Mouse (Mus musculus): ENCODE data around the gene Ntng1. TPM values are rescaled to one million over a fixed set of nuclear protein-coding genes. Genes with fewer than 3 reads are reported as not detected.

Ntng1 gene
- polyA plus RNA-seq, 1 experiment: not detected

GRCm38 (mm10) chr3:109732327-109733182, 411.3 kb downstream of the Ntng1 start:
- Histone ChIP-seq H3K4me3 (ENCODE audit: insufficient read depth, low read depth, low read length) (no peak overlapping the region), H3K27ac (replicated peaks; ENCODE audit: low read depth, low read length) (no peak overlapping the region), H3K4me1 (ENCODE audit: control insufficient read depth, insufficient read depth, insufficient read length, low read length) (no peaks in the 10 kb centered on the region)

DNA sequence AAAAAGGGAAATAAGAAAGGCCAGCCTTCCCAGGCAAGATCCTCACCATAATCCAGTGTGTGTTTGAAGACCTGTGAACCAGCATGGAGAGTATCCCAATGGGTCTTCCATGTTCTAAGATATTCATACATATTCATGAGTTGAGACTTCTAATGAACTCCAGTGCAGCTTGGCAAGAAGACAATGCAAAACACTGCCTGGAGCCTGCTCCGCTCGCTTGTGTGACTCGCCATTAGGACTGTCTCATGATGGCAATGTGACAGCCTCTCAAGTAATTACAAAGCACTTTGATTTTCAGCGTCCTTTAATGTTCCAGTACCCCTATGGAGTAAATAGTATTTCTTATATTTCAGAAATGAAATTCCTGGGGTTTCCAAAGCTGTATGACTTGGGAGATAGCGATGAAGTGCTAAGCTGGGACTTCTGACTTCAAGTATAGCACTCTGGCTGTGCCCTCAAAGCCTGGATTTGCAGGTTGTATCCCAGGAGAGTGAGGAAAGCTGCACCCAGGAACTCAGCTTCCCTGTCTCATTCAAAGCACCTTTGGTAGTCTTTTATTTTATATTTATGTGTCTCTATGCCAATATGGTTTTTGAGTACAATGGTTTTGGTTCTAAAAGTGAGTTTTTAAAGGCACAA, 412.1 kb downstream of the Ntng1 start:
- Histone ChIP-seq H3K4me3 (ENCODE audit: insufficient read depth, low read depth, low read length) (no peak overlapping the region), H3K27ac (replicated peaks; ENCODE audit: low read depth, low read length) (no peak overlapping the region), H3K4me1 (ENCODE audit: control insufficient read depth, insufficient read depth, insufficient read length, low read length) (no peaks in the 10 kb centered on the region)

Other genes with a start within 250 kb of the Ntng1 start
- gene Prmt6, start 107.0 kb upstream of the Ntng1 start, polyA plus RNA-seq (2012; ENCODE audit: insufficient read depth, insufficient read length, missing spikeins): 2.2 and 3.6 TPM in 2 replicates